Mouse (Mus musculus): ENCODE results near the gene Cdc37. TPM values are rescaled to one million over a fixed set of nuclear protein-coding genes. Genes with fewer than 3 reads are reported as not detected.

Cdc37 gene
- polyA plus RNA-seq, 1 experiment from 2014 or later, result 228 TPM

- no peaks in the 10 kb centered on the region for H3K9me3 ChIP-seq (replicated peaks)
- peak overlapping the region; percentile 40 for H3K4me3 ChIP-seq
- no peaks in the 10 kb centered on the region for H3K27me3 ChIP-seq (replicated peaks)
- 0 out of 2 replicates have a peak overlapping the region, but pooled peaks have one; percentile 18 for H3K27ac ChIP-seq
- H3K9ac ChIP-seq, result peak overlapping the region; percentile 55
- H3K4me2 ChIP-seq, result peak overlapping the region; percentile 89
- peaks cover 62% of the 10 kb centered on the region for H3K36me3 ChIP-seq
- WGBS (ENCODE audit: insufficient replicate concordance), result 21% methylated on average over 10 of the region's 10 CpGs
- 0 out of 2 replicates have a peak, but pooled peaks have one; percentile 30 for ATAC-seq
- peaks cover 47% of the 10 kb centered on the region for H3K4me1 ChIP-seq
These were observed 3.1 kb downstream of the Cdc37 start for GRCm38 (mm10) chr9:21146722-21147121.

- Histone ChIP-seq H3K4me2 (no peak overlapping the region), H3K36me3 (peaks cover 75% of the 10 kb centered on the region), H3K27me3 (replicated peaks) (no peaks in the 10 kb centered on the region), H3K27ac (no peak overlapping the region), H3K4me3 (no peak overlapping the region), H3K9ac (peak overlapping the region; percentile 12; the same call in 1 of the 2 replicates), H3K9me3 (replicated peaks) (no peaks in the 10 kb centered on the region), H3K4me1 (peaks cover 47% of the 10 kb centered on the region)
- 86% methylated on average over 4 of the region's 4 CpGs for WGBS (ENCODE audit: insufficient replicate concordance)
- ATAC-seq, result no peak
These were observed 4.4 kb downstream of the Cdc37 start for GRCm38 (mm10) chr9:21145431-21145830.

- 82% methylated on average over 3 of the region's 3 CpGs for WGBS (ENCODE audit: insufficient replicate concordance)
- H3K4me2 ChIP-seq, result no peak overlapping the region
- no peak overlapping the region for H3K4me3 ChIP-seq
- peaks cover 44% of the 10 kb centered on the region for H3K4me1 ChIP-seq
- no peak overlapping the region for H3K27ac ChIP-seq
- peaks cover 86% of the 10 kb centered on the region for H3K36me3 ChIP-seq
- no peak overlapping the region for H3K9ac ChIP-seq
- H3K9me3 ChIP-seq (replicated peaks), result no peaks in the 10 kb centered on the region
- no peak for ATAC-seq
- no peaks in the 10 kb centered on the region for H3K27me3 ChIP-seq (replicated peaks)
These were observed 5.4 kb downstream of the Cdc37 start for GRCm38 (mm10) chr9:21144361-21144760.

- no peak for ATAC-seq
- Histone ChIP-seq H3K4me2 (no peak overlapping the region), H3K27ac (no peak overlapping the region), H3K4me1 (peaks cover 21% of the 10 kb centered on the region), H3K9ac (no peak overlapping the region), H3K9me3 (replicated peaks) (no peaks in the 10 kb centered on the region), H3K4me3 (no peak overlapping the region), H3K36me3 (peaks cover 97% of the 10 kb centered on the region), H3K27me3 (replicated peaks) (no peaks in the 10 kb centered on the region)
- 91% methylated on average over 14 of the region's 14 CpGs for WGBS (ENCODE audit: insufficient replicate concordance)
These were observed 7.9 kb downstream of the Cdc37 start for GRCm38 (mm10) chr9:21141922-21142321.

- H3K4me3 ChIP-seq, result no peak overlapping the region
- H3K27ac ChIP-seq, result no peak overlapping the region
- peaks cover 62% of the 10 kb centered on the region for H3K36me3 ChIP-seq
- no peaks in the 10 kb centered on the region for H3K27me3 ChIP-seq (replicated peaks)
- peaks cover 17% of the 10 kb centered on the region for H3K4me1 ChIP-seq
- no peak for ATAC-seq
- no peak overlapping the region for H3K4me2 ChIP-seq
- no peak overlapping the region for H3K9ac ChIP-seq
- H3K9me3 ChIP-seq (replicated peaks), result no peaks in the 10 kb centered on the region
- 61% methylated on average over 4 of the region's 4 CpGs for WGBS (ENCODE audit: insufficient replicate concordance)
These were observed 11.4 kb downstream of the Cdc37 start for GRCm38 (mm10) chr9:21138386-21138785.

GRCm38 (mm10) chr9:21137229-21137628 is 12.6 kb downstream of the Cdc37 start:
- no peak overlapping the region for H3K27ac ChIP-seq
- 0 out of 2 replicates have a peak, but pooled peaks have one; percentile 28 for ATAC-seq
- WGBS (ENCODE audit: insufficient replicate concordance), result 54% methylated on average over 3 of the region's 3 CpGs
- H3K4me3 ChIP-seq, result no peak overlapping the region
- no peak overlapping the region for H3K4me2 ChIP-seq
- no peaks in the 10 kb centered on the region for H3K27me3 ChIP-seq (replicated peaks)
- H3K36me3 ChIP-seq, result peaks cover 50% of the 10 kb centered on the region
- no peaks in the 10 kb centered on the region for H3K9me3 ChIP-seq (replicated peaks)
- no peak overlapping the region for H3K9ac ChIP-seq
- H3K4me1 ChIP-seq, result peaks cover 17% of the 10 kb centered on the region

- ATAC-seq, result no peak
- peaks cover 42% of the 10 kb centered on the region for H3K36me3 ChIP-seq
- H3K4me3 ChIP-seq, result no peak overlapping the region
- WGBS (ENCODE audit: insufficient replicate concordance), result 38% methylated on average over 6 of the region's 6 CpGs
- no peaks in the 10 kb centered on the region for H3K9me3 ChIP-seq (replicated peaks)
- H3K9ac ChIP-seq, result no peak overlapping the region
- H3K4me2 ChIP-seq, result no peak overlapping the region
- H3K27me3 ChIP-seq (replicated peaks), result no peaks in the 10 kb centered on the region
- peak overlapping the region; percentile 43; the same call in 1 of the 2 replicates for H3K27ac ChIP-seq
- H3K4me1 ChIP-seq, result peaks cover 23% of the 10 kb centered on the region
These were observed 13.4 kb downstream of the Cdc37 start for GRCm38 (mm10) chr9:21136401-21136800.

- no peak overlapping the region for H3K4me3 ChIP-seq
- peaks cover 28% of the 10 kb centered on the region for H3K4me1 ChIP-seq
- 64% methylated on average over 1 of the region's 1 CpGs for WGBS (ENCODE audit: insufficient replicate concordance)
- ATAC-seq, result no peak
- H3K4me2 ChIP-seq, result no peak overlapping the region
- peaks cover 37% of the 10 kb centered on the region for H3K36me3 ChIP-seq
- H3K9ac ChIP-seq, result no peak overlapping the region
- no peaks in the 10 kb centered on the region for H3K9me3 ChIP-seq (replicated peaks)
- H3K27me3 ChIP-seq (replicated peaks), result no peaks in the 10 kb centered on the region
- H3K27ac ChIP-seq, result peak overlapping the region; percentile 43; the same call in 1 of the 2 replicates
These were observed 13.8 kb downstream of the Cdc37 start for GRCm38 (mm10) chr9:21135941-21136381.

- H3K9me3 ChIP-seq (replicated peaks), result no peaks in the 10 kb centered on the region
- peaks cover 32% of the 10 kb centered on the region for H3K36me3 ChIP-seq
- no peak overlapping the region for H3K4me2 ChIP-seq
- 58% methylated on average over 4 of the region's 4 CpGs for WGBS (ENCODE audit: insufficient replicate concordance)
- H3K27me3 ChIP-seq (replicated peaks), result no peaks in the 10 kb centered on the region
- ATAC-seq, result no peak
- no peak overlapping the region for H3K4me3 ChIP-seq
- peaks cover 32% of the 10 kb centered on the region for H3K4me1 ChIP-seq
- H3K9ac ChIP-seq, result no peak overlapping the region
- peak overlapping the region; percentile 43 for H3K27ac ChIP-seq
These were observed 14.4 kb downstream of the Cdc37 start for GRCm38 (mm10) chr9:21135329-21135890.

GRCm38 (mm10) chr9:21134595-21135328 is 15.0 kb downstream of the Cdc37 start:
- no peaks in the 10 kb centered on the region for H3K9me3 ChIP-seq (replicated peaks)
- H3K36me3 ChIP-seq, result peaks cover 25% of the 10 kb centered on the region
- no peak overlapping the region for H3K4me2 ChIP-seq
- no peak overlapping the region for H3K9ac ChIP-seq
- no peak overlapping the region; the same call in 1 of the 2 replicates for H3K27ac ChIP-seq
- H3K27me3 ChIP-seq (replicated peaks), result no peaks in the 10 kb centered on the region
- peaks cover 37% of the 10 kb centered on the region for H3K4me1 ChIP-seq
- H3K4me3 ChIP-seq, result no peak overlapping the region
- no peak for ATAC-seq
- 53% methylated on average over 9 of the region's 9 CpGs for WGBS (ENCODE audit: insufficient replicate concordance)

GRCm38 (mm10) chr9:21133064-21133707 is 16.6 kb downstream of the Cdc37 start:
- WGBS (ENCODE audit: insufficient replicate concordance), result 41% methylated on average over 9 of the region's 9 CpGs

More at GRCm38 (mm10) chr9:21133064-21133707, 16.6 kb downstream of the Cdc37 start:
- Histone ChIP-seq H3K36me3 (peaks cover 10% of the 10 kb centered on the region), H3K27ac (no peak overlapping the region), H3K9me3 (replicated peaks) (no peaks in the 10 kb centered on the region), H3K27me3 (replicated peaks) (no peaks in the 10 kb centered on the region), H3K4me1 (peaks cover 37% of the 10 kb centered on the region), H3K4me2 (no peak overlapping the region), H3K9ac (no peak overlapping the region), H3K4me3 (no peak overlapping the region)
- ATAC-seq, result no peak
